Mouse (Mus musculus) cortical plate, adult 2 months (tissue): ENCODE results near the gene Cdk5. TPM values are rescaled to one million over a fixed set of nuclear protein-coding genes. Genes with fewer than 3 reads are reported as not detected.

Source experiments
- H3K27ac ChIP-seq: fragments of 200-500 bp; 2 replicates; pipeline ENCODE4 v1.5.1; 2012; ENCODE audit warnings: low read length, control low read depth, inconsistent platforms; ENCODE audit not compliant: insufficient read depth
- H3K4me1 ChIP-seq: fragments of 200-500 bp; 2 replicates; pipeline ENCODE4 v1.6.1; 2011; ENCODE audit warnings: low read length; ENCODE audit not compliant: control insufficient read depth, insufficient read depth
- H3K4me3 ChIP-seq: fragments of 200-500 bp; 2 replicates; pipeline ENCODE4 v1.5.1; 2011; ENCODE audit warnings: mild to moderate bottlenecking, low read length, control low read depth; ENCODE audit not compliant: insufficient read depth
- CTCF ChIP-seq: fragments of 200-500 bp; IDR thresholded peaks from 2 replicates; pipeline ENCODE4 v1.5.1; 2011; ENCODE audit warnings: mild to moderate bottlenecking, control low read depth, low read length; ENCODE audit not compliant: insufficient read depth; ENCODE audit errors: extremely low read depth
- POLR2A ChIP-seq: fragments of 200-500 bp; IDR thresholded peaks from 2 replicates; pipeline ENCODE4 v1.6.1; 2011; ENCODE audit warnings: mild to moderate bottlenecking, low read length, control low read depth; ENCODE audit not compliant: insufficient read depth; ENCODE audit errors: extremely low read depth
- polyA plus RNA-seq: library from polyadenylated mRNA; depleted of rRNA; stranded (reverse); fragments of >200 nt; gene quantifications from 2 replicates; pipeline ENCODE4 v1.2.3, GENCODE M21; 2012

Gene Cdk5
- polyA plus RNA-seq, 1 experiment, result 232 TPM

GRCm38 (mm10) chr5:24433993-24434392, 10.7 kb upstream of the Cdk5 start:
- Histone ChIP-seq H3K4me1 (no peaks in the 10 kb centered on the region), H3K27ac (no peak overlapping the region), H3K4me3 (no peak overlapping the region)
- no peak for TF ChIP-seq POLR2A
- TF ChIP-seq CTCF, result no peak

- Histone ChIP-seq H3K4me3 (no peak overlapping the region), H3K27ac (no peak overlapping the region), H3K4me1 (0 out of 2 replicates have a peak, but pooled peaks cover 1% of the 10 kb centered on the region)
- TF ChIP-seq POLR2A, result no peak
- TF ChIP-seq CTCF, result no peak
Observed at GRCm38 (mm10) chr5:24428596-24428995, 5.3 kb upstream of the Cdk5 start.

DNA sequence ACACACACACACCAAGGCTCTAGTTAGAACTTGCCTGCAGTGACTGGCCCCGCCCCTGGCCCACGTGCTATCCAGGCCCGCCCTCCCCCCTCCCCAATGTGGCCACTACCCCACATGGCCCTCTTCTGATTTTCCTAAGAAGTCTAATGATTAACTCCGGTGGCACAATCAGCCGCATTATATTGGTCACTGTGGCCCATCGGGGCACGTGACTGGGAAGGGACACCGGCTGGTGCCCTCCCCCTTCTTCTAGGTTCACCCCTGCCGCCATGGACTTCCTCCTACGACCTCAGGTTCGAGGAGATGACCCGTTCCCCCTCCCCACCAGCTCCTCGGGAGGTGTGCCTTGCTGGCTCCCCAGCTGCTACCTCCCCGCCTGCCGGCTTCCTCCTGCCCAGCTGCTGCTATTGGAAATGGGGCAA, 4.7 kb upstream of the Cdk5 start:
- H3K4me3 ChIP-seq, result no peak overlapping the region
- H3K27ac ChIP-seq, result no peak overlapping the region
- TF ChIP-seq CTCF, result no peak
- no peak for TF ChIP-seq POLR2A
- H3K4me1 ChIP-seq, result 0 out of 2 replicates have a peak, but pooled peaks cover 1% of the 10 kb centered on the region

- Histone ChIP-seq H3K4me1 (0 out of 2 replicates have a peak, but pooled peaks cover 1% of the 10 kb centered on the region), H3K4me3 (no peak overlapping the region), H3K27ac (no peak overlapping the region)
- TF ChIP-seq POLR2A (no peak), CTCF (no peak)
Observed at GRCm38 (mm10) chr5:24427285-24427633, 3.9 kb upstream of the Cdk5 start.

DNA sequence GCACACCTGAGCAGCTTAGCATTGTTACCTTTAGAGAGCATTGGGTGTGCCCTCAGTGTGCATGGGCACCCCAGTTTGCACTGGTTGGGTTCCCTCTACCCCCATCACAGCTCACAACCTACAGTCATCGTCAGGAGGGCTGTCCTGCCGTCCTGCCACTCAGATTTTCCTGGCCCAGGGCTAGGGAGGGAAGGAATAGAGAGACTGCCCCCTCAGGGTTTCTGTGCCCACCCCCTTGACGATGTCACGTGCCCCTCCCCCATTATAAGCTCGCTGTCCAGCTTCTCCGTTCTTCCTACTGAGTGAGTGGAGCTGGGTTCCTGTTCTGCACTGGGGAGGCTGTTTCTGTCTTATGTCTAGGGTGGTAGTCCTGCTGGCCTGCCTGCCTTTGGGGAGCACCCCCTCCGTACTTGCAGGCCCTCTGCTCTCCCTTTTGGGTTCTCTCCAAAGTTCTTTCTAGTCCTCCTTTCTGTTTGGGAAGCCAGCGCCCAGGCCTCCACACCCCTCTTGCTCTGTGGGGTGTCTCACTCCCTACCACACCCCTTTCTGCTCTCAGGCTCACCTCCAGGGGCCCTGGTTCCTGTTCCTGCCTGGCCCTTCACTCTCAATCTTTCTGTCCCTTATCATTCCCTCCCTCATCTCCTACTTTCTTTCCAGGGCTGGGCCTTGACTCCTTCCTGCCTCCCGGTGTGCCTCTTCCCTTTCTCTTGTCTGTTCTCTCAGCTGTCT, 3.4 kb upstream of the Cdk5 start:
- H3K27ac ChIP-seq, result no peak overlapping the region
- no peak for TF ChIP-seq POLR2A
- H3K4me3 ChIP-seq, result no peak overlapping the region
- 0 out of 2 replicates have a peak, but pooled peaks cover 1% of the 10 kb centered on the region for H3K4me1 ChIP-seq

- 0 out of 2 replicates have a peak, but pooled peaks cover 1% of the 10 kb centered on the region for H3K4me1 ChIP-seq
- H3K27ac ChIP-seq, result no peak overlapping the region
- TF ChIP-seq CTCF, result no peak
- TF ChIP-seq POLR2A, result no peak
- H3K4me3 ChIP-seq, result peak overlapping the region; percentile 83; the same call in 1 of the 2 replicates
Observed at GRCm38 (mm10) chr5:24426037-24426432, 2.7 kb upstream of the Cdk5 start.

DNA sequence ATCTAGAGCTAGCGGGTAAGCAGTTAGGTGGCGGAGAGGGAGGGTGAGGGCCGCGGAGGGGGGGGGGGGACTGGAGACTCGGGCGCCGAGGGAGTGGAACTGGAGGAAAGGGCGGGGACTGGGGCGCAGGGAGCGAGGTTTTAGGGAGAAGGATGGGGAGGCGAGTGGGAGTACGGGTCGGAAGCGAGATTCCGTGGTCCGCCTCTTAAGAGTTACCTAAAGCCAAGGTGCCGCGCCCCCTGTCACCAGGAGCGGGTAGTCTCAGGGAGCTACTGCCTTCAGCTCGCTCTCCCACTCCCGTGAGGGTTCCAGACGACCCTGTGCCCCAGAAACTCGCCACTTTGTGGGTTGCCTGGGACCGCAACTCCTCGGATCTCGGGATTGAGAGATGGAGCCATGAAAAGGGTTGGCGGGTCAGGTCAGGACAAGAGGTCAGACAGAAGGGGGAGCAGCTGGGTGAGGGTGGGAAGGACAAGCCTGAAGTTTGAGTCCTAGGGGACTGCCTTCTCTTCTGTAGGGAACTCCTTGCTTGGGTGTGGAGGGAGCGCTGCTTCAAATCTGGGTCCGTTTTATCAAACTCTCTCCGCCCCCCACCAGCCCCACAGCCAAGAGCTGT, 2.2 kb upstream of the Cdk5 start:
- H3K4me1 ChIP-seq, result 0 out of 2 replicates have a peak, but pooled peaks cover 1% of the 10 kb centered on the region
- H3K4me3 ChIP-seq, result peak overlapping the region; percentile 83
- no peak for TF ChIP-seq POLR2A
- TF ChIP-seq CTCF, result no peak
- no peak overlapping the region for H3K27ac ChIP-seq

DNA sequence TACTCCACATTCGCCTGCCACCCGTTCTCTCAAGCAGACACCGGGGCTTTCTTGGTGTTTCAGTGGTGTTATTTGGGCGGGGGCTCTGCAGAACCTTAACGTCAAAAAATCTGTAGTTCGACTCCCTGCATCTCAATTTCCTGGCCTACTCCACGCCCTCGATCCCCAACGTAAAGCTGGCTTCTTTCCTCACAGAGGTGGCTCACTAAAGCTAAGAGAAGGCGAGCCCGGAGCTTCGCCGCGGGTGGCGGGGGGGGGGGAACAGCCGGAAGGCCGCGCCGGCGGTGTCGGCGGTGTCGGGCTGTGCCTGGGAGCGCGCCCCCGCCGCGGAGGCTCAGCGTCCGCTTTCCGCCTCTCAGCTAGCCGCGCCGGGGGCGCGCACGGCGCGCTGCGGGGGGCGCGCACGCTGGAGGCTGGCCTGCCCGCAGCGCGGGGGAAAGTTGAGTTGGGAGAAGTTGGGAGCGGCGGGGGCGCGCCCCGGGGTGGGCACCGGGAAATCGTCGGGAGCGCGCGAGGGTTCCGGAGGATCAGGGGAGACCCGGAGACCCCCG, 1.6 kb upstream of the Cdk5 start:
- 0 out of 2 replicates have a peak, but pooled peaks cover 1% of the 10 kb centered on the region for H3K4me1 ChIP-seq
- TF ChIP-seq POLR2A (0 out of 2 replicates have a peak, but pooled peaks have one; percentile 22), CTCF (no peak)
- H3K4me3 ChIP-seq, result peak overlapping the region; percentile 83
- H3K27ac ChIP-seq, result peak overlapping the region; percentile 93

GRCm38 (mm10) chr5:24424004-24424781, 863 bp upstream of the Cdk5 start:
- no peak for TF ChIP-seq POLR2A
- no peak for TF ChIP-seq CTCF
- H3K4me1 ChIP-seq, result 0 out of 2 replicates have a peak, but pooled peaks cover 1% of the 10 kb centered on the region

More at GRCm38 (mm10) chr5:24424004-24424781, 863 bp upstream of the Cdk5 start:
- Histone ChIP-seq H3K27ac (peak overlapping the region; percentile 93), H3K4me3 (peak overlapping the region; percentile 83)
